Mouse (Mus musculus) intestine, embryonic 14.5 days (tissue): ENCODE results near the gene Tmem104. TPM values are rescaled to one million over a fixed set of nuclear protein-coding genes. Genes with fewer than 3 reads are reported as not detected.

Experiments
- ATAC-seq: fragments of 200-750 bp; cut with Nextera tagmentation; replicated peaks from 2 replicates; pipeline ENCODE4 v1.8.0; 2017; ENCODE audit warnings: low read depth, moderate number of reproducible peaks, moderate TSS enrichment, moderate library complexity; ENCODE audit not compliant: low FRiP score, low TSS enrichment
- DNase-seq: peaks from one replicate; pipeline ENCODE4 v3.0.0-alpha.2; 2018; ENCODE audit warnings: low spot score
- H3K27ac ChIP-seq: fragments of 300-500 bp; sonication (generic); 2 replicates; pipeline ENCODE4 v1.5.1; 2014; ENCODE audit warnings: low read depth, mild to moderate bottlenecking, control low read depth
- H3K27me3 ChIP-seq: fragments of 300-500 bp; sonication (generic); replicated peaks from 2 replicates; pipeline ENCODE4 v1.6.1; 2014; ENCODE audit warnings: low read length, control low read depth; ENCODE audit not compliant: control insufficient read depth, insufficient read depth
- H3K36me3 ChIP-seq: fragments of 300-500 bp; sonication (generic); 2 replicates; pipeline ENCODE4 v1.6.1; 2014; ENCODE audit warnings: low read length, control low read depth; ENCODE audit not compliant: control insufficient read depth, insufficient read depth
- H3K4me1 ChIP-seq: fragments of 300-500 bp; sonication (generic); replicated peaks from 2 replicates; pipeline ENCODE4 v1.6.1; 2014; ENCODE audit warnings: low read length, control low read depth, mixed read lengths; ENCODE audit not compliant: control insufficient read depth, insufficient read depth
- H3K4me2 ChIP-seq: fragments of 300-500 bp; sonication (generic); 2 replicates; pipeline ENCODE4 v1.6.1; 2014; ENCODE audit warnings: low read length
- H3K4me3 ChIP-seq: fragments of 300-500 bp; sonication (generic); 2 replicates; pipeline ENCODE4 v1.5.1; 2014; ENCODE audit warnings: low read depth, low read length, control low read depth, mixed read lengths
- H3K9ac ChIP-seq: fragments of 300-500 bp; sonication (generic); 2 replicates; pipeline ENCODE4 v1.6.1; 2014; ENCODE audit warnings: mild to moderate bottlenecking, low read length
- H3K9me3 ChIP-seq: fragments of 300-500 bp; sonication (generic); 2 replicates; pipeline ENCODE4 v1.6.1; 2016; ENCODE audit warnings: low read length, control low read depth; ENCODE audit not compliant: control insufficient read depth
- WGBS: fragments of 180-500 bp; shearing (Covaris S2); extraction: QIAGEN DNeasy Blood & Tissue Kit; methylation state at CpG from one replicate; pipeline ENCODE4 v1.1.7; 2014; 5-methylcytosine and 5-hydroxymethylcytosine counted together
- polyA plus RNA-seq: library from polyadenylated mRNA; unstranded; fragments of >200 nt; fragmentation: Nextera tagmentation; extraction: Ambion mirVana; gene quantifications from 2 replicates; pipeline ENCODE4 v1.2.1, GENCODE M21; 2014

Gene Tmem104
- polyA plus RNA-seq, result 7.0 and 8.3 TPM in 2 replicates

- Histone ChIP-seq H3K4me3 (peak within 1 kb of the TSS; percentile 55), H3K27ac (peak within 1 kb of the TSS; percentile 60; the same call in 1 of the 2 replicates), H3K9ac (peak within 1 kb of the TSS; percentile 60), H3K36me3 (no peaks in the 10 kb centered on the region), H3K27me3 (no peaks in the 10 kb centered on the region), H3K4me1 (peaks cover 11% of the 10 kb centered on the region), H3K9me3 (no peaks in the 10 kb centered on the region), H3K4me2 (peak within 1 kb of the TSS; percentile 90)
- DNase-seq, result peak; percentile 97
- ATAC-seq, result peak; percentile 88
- under 1% methylated on average over 39 of the region's 39 CpGs for WGBS
These were observed at the start of gene Tmem104 for GRCm38 (mm10) chr11:115187224-115187639. Tmem104 (plus strand) TSS chr11:115187487.

- no peaks in the 10 kb centered on the region for H3K27me3 ChIP-seq
- no peaks in the 10 kb centered on the region for H3K9me3 ChIP-seq
- H3K36me3 ChIP-seq, result no peaks in the 10 kb centered on the region
- WGBS, result 81% methylated on average over 5 of the region's 5 CpGs
- no peak overlapping the region for H3K4me3 ChIP-seq
- no peak overlapping the region for H3K9ac ChIP-seq
- H3K4me2 ChIP-seq, result no peak overlapping the region
- no peak overlapping the region for H3K27ac ChIP-seq
- ATAC-seq (no peak), DNase-seq (no peak)
- H3K4me1 ChIP-seq, result no peaks in the 10 kb centered on the region
These were observed 48.6 kb upstream of the Tmem104 start for GRCm38 (mm10) chr11:115138597-115139262.

- Histone ChIP-seq H3K27me3 (no peaks in the 10 kb centered on the region), H3K9ac (no peak overlapping the region), H3K4me3 (no peak overlapping the region), H3K27ac (no peak overlapping the region), H3K36me3 (no peaks in the 10 kb centered on the region), H3K4me1 (no peaks in the 10 kb centered on the region), H3K9me3 (no peaks in the 10 kb centered on the region), H3K4me2 (no peak overlapping the region)
- 82% methylated on average over 2 of the region's 2 CpGs for WGBS
- ATAC-seq, result no peak
- DNase-seq, result no peak
These were observed 45.3 kb upstream of the Tmem104 start for GRCm38 (mm10) chr11:115141970-115142369.

GRCm38 (mm10) chr11:115147813-115148212, 39.5 kb upstream of the Tmem104 start:
- H3K9me3 ChIP-seq, result no peaks in the 10 kb centered on the region
- no peaks in the 10 kb centered on the region for H3K36me3 ChIP-seq
- H3K4me2 ChIP-seq, result no peak overlapping the region
- WGBS, result 84% methylated on average over 4 of the region's 4 CpGs
- H3K9ac ChIP-seq, result no peak overlapping the region
- ATAC-seq (no peak), DNase-seq (no peak)
- 0 out of 2 replicates have a peak, but pooled peaks cover 2% of the 10 kb centered on the region for H3K27me3 ChIP-seq
- no peak overlapping the region for H3K4me3 ChIP-seq
- H3K27ac ChIP-seq, result no peak overlapping the region
- peaks cover 2% of the 10 kb centered on the region; the same call in 1 of the 2 replicates for H3K4me1 ChIP-seq

DNA sequence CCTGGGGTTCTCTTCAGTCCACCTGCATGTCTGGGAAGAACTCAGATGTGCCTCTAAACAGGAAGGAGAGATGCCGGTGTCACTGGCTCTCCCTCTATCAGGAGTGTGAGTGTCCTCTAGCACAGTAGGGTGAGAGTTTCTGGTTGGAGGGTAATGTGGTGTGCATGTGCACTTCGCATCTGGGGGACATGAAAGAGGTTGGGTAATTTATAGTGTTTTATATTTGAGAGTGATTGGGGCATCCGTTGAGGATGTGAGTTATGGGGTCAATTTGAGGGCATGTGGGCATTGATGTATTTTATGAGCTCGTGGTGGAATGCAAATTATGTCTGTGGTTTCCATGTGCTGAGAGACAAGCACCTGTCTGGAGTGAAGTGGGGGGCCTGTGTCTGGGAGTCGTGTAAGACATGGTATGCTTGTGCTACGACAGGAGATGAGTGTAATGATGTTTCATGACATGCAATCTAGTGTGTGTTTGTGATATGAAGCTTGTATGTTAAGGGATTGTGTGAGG, 36.5 kb upstream of the Tmem104 start:
- 44% methylated on average over 6 of the region's 6 CpGs for WGBS
- H3K27ac ChIP-seq, result no peak overlapping the region
- no peak for DNase-seq
- no peak for ATAC-seq
- H3K4me1 ChIP-seq, result peaks cover 16% of the 10 kb centered on the region
- no peaks in the 10 kb centered on the region for H3K9me3 ChIP-seq
- H3K9ac ChIP-seq, result no peak overlapping the region
- H3K27me3 ChIP-seq, result 0 out of 2 replicates have a peak, but pooled peaks cover 2% of the 10 kb centered on the region
- no peak overlapping the region for H3K4me3 ChIP-seq
- no peaks in the 10 kb centered on the region for H3K36me3 ChIP-seq
- H3K4me2 ChIP-seq, result no peak overlapping the region

GRCm38 (mm10) chr11:115151755-115152429, 35.4 kb upstream of the Tmem104 start:
- WGBS, result 4% methylated on average over 15 of the region's 15 CpGs
- H3K9ac ChIP-seq, result no peak overlapping the region; the same call in 1 of the 2 replicates
- ATAC-seq (no peak; the same call in 1 of the 2 replicates), DNase-seq (peak; percentile 91)
- H3K36me3 ChIP-seq, result no peaks in the 10 kb centered on the region
- H3K4me3 ChIP-seq, result peak overlapping the region; percentile 18; the same call in 1 of the 2 replicates
- H3K4me2 ChIP-seq, result peak overlapping the region; percentile 56
- peaks cover 16% of the 10 kb centered on the region for H3K4me1 ChIP-seq
- 0 out of 2 replicates have a peak, but pooled peaks cover 2% of the 10 kb centered on the region for H3K27me3 ChIP-seq
- no peaks in the 10 kb centered on the region for H3K9me3 ChIP-seq
- H3K27ac ChIP-seq, result no peak overlapping the region

DNA sequence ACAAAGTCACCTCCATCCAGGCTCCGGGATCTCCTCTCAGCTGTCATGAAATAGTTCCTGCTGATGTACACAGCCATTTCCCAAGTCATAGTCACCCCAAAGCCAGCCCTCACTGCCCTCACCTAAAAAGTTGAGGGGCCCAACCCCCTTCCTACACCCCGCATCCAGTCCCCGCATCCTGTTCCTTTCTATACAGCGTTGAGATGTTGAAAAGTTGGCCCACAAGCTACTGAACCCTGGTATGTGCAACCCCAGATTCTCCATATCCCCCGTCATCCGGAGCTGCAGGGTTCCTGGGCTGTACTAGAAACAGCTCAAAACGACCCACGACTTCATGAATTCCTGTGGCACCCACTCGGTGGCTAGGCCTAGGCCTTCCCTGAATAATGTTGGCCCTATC, 34.2 kb upstream of the Tmem104 start:
- 73% methylated on average over 9 of the region's 9 CpGs for WGBS
- Histone ChIP-seq H3K9ac (no peak overlapping the region), H3K27me3 (no peaks in the 10 kb centered on the region), H3K36me3 (no peaks in the 10 kb centered on the region), H3K9me3 (no peaks in the 10 kb centered on the region), H3K27ac (no peak overlapping the region), H3K4me1 (peaks cover 22% of the 10 kb centered on the region), H3K4me2 (no peak overlapping the region; the same call in 1 of the 2 replicates), H3K4me3 (no peak overlapping the region)
- no peak for DNase-seq
- ATAC-seq, result no peak

GRCm38 (mm10) chr11:115153699-115154292, 33.5 kb upstream of the Tmem104 start:
- DNase-seq (peak; percentile 87), ATAC-seq (peak; percentile 77)
- H3K4me2 ChIP-seq, result peak overlapping the region; percentile 53
- no peak overlapping the region for H3K27ac ChIP-seq
- H3K9ac ChIP-seq, result no peak overlapping the region
- no peaks in the 10 kb centered on the region for H3K27me3 ChIP-seq
- no peaks in the 10 kb centered on the region for H3K36me3 ChIP-seq
- 2% methylated on average over 35 of the region's 35 CpGs for WGBS
- peak overlapping the region; percentile 34 for H3K4me3 ChIP-seq
- H3K4me1 ChIP-seq, result peaks cover 22% of the 10 kb centered on the region
- H3K9me3 ChIP-seq, result no peaks in the 10 kb centered on the region
